Mouse (Mus musculus): ENCODE results near the gene Ccl24.

The Ccl24 gene

GRCm38 (mm10) chr5:135544865-135545797, 27.7 kb downstream of the Ccl24 start, which contains the start of gene Hip1:
Gene Hip1 (minus strand): TSS chr5:135545120.
- DNase-seq (ENCODE audit: low read depth, low spot score), result peak; percentile 100

DNA sequence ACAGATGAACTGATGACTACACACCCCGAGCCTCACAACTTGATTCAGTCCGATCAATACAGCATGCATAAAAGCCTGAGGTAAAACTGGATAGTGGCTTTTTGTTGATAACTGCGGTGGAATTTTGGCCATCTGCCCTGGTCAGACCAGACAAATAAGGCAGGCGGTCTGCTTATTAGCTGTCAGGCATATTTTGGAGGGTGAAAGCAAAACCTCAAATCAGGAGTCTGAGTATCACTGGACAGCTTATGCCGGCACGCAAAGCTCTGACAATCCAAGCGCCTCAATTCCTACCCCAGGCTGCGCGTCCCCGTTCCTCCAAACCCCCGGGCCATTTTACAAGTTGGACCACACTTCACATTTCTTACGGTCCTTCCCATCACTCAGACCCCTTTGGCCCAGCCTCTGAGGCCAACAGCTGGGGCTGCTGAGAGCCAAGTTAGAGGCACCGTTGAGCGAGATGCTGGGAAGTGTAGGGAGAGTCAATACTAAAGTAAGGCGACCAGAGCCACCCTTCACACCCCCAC, 28.8 kb downstream of the Ccl24 start:
- no peak for DNase-seq (ENCODE audit: low read depth, low spot score)

DNA sequence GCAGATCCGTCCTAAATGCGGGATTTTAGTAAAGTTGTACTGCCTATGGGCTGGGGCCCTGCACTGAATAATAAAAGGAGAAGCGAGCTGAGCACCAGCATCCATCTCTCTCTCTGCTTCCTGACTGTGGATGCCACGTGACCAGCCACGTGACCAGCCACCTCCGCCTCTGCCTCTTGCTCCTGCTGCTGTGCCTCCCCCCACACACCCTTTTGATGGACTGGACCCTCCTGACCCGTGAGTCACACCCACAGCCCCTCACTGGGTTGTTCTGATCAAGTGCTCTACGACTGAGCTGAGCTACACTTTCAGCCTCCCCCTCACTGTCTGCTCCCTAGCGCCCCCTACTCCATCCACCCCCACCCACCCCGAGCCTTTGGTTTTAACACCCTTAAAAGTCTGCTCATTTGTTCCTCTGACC, 35.0 kb downstream of the Ccl24 start:
- no peak for DNase-seq (ENCODE audit: low read depth, low spot score)

DNA sequence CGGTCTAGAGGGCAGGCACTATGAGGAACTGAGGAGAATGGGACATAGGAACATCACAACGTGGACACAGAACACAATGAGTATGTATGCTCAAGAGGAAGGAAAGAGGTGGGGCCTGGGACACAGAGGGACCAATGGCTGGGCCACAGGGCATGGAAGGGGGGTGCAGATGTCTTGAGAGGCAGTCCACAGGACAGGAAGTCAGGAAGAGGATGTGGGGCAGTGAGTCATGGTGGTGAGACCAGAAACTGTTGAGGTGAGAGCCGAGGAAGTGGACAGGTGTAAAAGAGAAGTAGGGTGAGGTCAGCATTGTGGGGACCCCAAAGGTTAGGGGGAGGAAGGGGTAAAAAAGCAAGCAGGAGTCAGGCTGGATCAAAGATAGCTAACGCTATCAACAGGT, 35.5 kb downstream of the Ccl24 start:
- DNase-seq (ENCODE audit: low read depth, low spot score), result no peak

- no peak for DNase-seq (ENCODE audit: low read depth, low spot score)
Observed at GRCm38 (mm10) chr5:135535867-135536266, 37.0 kb downstream of the Ccl24 start.

DNA sequence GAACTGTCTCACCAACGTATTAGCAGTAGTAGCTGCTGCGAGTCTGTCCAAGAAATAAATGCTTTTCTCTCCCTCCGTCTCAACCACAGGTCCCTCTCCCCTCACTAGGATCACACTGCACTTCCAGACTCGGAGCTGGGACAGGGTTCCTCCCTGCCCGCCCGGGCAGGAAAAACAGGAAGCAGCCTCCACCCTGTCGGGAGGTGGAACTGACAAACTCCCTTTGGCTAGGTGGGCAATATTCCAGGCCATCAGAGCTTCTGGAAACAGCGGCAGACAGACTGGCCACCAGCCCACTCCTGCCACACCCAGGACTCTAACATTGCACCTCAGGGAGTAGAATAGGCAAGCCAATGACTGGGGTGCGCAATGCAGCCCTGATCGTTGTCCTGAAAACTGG, 39.4 kb downstream of the Ccl24 start:
- no peak for DNase-seq (ENCODE audit: low read depth, low spot score)

DNA sequence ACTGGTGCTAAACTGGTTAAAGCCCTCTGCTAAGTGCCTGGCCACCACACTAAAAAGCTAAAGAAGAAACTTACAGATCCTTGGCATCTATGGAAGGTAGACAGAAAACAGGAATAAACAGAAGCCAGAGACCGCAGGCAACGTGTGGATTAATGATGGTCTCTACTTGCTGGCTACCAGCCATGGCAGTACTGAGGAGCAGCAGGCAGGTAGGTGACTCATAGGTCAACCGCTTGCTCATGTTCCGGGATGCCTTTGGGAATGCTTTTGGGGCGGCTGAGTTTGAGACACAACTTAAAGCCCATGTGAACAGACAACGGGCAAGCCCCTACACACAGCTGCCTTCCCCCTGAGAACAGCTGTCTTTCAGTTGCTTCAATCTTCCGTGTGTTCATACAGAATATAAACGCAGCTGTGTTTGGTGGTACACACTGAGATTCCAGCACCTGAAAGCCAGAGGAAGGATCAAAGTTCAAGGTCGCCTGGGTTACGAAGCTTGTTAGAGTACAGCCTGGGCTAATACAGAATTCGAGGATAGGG, 41.5 kb downstream of the Ccl24 start:
- no peak for DNase-seq (ENCODE audit: low read depth, low spot score)

DNA sequence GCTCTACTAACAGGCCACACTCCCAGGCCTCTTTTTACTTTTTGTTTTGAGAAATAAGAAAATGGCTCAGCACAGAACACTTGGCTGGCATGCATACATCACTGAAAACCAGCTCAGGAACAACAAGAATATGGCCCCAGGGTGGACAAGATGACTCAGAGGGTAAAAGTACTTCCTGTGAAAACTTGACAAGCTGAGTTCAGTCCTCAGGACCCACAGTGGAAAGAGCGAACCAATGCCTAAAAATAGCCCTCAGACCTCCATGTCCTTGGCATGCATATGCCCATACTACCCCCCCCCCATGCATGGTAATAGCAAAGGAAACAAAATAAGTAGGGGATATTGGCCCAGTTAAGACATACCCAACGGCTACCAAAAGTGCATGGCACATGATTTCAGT, 42.9 kb downstream of the Ccl24 start:
- no peak for DNase-seq (ENCODE audit: low read depth, low spot score)

DNA sequence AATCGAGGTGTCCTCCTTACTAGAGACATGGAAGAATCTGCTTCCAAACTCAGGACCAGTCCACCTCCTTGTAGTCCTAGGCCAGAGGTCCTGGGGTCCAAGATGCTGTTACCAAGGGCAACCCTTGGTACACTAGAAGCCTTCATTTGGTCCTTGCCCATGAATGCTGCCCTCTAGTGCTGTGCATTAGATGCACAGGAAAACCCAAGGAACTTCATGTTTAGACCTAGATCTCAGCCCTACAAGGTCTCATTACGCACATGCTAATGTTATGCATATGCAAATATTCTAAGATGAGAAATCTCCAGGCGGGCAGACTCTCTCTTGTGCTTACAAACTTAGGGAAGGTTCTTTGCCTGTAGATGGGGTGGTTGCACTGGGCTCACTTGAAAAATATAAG, 43.5 kb downstream of the Ccl24 start:
- DNase-seq (ENCODE audit: low read depth, low spot score), result no peak

DNA sequence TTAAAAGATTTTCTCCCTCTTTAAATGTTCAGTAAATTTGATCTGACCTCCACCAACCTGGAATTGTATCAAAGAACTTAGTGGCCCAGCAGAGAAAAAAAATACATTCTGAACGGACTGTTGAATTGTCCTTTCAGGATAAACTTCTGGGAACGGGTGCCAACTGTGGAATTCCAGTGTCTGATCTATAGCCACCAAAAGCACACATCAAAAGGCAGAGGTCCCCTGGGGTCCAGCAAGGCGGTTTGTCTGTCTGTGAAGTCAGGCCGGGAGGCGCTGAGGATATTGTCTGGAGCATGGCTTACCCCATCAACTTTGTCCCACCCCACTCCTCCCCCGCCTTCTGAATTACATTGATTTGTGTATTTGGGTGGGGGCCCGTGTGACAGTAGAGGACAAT, 44.9 kb downstream of the Ccl24 start:
- no peak for DNase-seq (ENCODE audit: low read depth, low spot score)

DNA sequence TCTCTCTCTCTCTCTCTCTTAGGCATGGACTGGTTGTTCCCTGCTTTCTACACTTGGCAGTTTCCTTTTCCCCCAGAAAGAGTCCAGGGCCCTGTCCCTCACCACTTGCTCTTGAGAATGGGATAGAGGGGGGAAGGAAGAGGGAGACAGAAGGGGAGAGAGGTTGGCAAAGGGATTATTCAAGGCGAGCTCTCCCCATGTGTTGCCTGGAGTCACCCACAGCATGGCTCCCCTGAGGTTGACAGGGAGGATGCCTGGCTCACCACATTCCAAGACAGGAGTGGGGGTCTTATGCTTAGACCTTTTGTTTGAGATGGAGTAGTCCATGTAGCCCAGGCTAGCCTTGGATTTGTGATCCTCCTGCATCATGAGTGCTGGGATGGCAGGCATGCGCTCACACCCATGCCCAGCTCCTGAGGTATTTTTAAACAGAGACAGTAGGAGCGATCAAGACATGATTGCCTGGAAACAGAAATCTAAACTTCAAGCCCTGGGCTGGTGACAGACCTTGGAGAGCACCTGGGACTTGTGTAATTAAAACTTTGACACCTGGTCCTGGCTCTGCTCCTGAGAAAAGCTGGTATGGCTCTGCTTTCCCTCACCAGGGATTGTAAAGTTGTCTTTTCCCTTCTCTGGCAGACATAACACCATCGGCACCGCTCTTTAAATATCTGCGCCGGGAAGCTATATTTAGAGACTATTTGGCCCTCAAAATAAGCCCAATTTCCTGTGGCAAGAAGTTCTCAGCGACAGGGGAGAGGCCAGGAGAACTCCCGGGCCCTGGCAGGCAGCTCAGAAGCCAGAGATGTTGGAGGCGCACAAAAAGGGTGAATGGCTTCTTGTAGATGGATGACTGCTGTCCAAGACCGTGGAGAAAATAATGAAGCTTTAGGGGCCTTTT, 47.9 kb downstream of the Ccl24 start:
- DNase-seq (ENCODE audit: low read depth, low spot score), result peak; percentile 51

DNA sequence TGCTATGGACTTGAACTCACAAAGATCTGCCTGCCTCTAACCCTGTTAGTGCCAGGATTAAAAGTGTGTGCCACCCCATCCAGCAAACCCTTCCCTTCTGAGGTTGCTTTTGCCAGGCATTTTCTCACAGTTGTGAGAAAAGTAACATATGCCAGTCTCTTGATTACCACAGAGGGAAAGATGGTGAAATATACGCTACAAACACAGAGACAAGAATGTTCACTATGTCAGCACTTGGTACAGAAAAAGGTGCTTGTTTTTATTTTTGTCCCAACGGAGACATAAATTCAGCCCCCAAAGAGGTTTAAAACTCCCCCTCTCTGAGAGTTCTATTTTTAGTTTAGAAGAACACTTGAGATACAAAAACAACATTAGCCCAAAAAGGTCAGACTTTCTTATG, 48.8 kb downstream of the Ccl24 start:
- DNase-seq (ENCODE audit: low read depth, low spot score), result no peak

GRCm38 (mm10) chr5:135522111-135522722, 50.6 kb downstream of the Ccl24 start:
- no peak for DNase-seq (ENCODE audit: low read depth, low spot score)

All from telencephalon, adult 2 months (tissue).